Mouse (Mus musculus): ENCODE results near the gene Hmmr.

Gene Hmmr

GRCm38 (mm10) chr11:40694311-40695087, 38.7 kb downstream of the Hmmr start:
- peak; percentile 78 for DNase-seq

GRCm38 (mm10) chr11:40693366-40693951, 39.8 kb downstream of the Hmmr start:
- DNase-seq, result peak; percentile 92

GRCm38 (mm10) chr11:40692511-40693365, 40.5 kb downstream of the Hmmr start:
- peak; percentile 96 for DNase-seq

DNA sequence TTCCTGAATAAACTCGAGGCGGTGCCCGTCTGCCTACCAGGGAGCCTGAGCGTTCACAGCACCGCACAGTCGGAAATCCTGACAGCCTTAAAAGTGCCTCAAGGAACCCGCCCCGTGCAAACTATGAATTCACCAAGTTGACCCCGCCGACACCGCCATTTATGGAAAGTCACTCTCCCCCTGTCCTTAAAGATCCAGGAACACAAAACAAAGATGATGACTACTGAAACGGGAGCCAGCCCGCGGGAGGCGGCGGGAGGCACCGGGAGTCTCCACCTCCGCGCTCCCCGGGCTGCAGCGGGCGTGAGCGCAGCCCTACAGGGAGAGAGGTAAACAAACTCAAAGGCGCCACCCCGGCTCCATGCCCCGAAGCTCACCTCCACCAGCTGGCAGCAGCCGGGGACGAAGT, 41.1 kb downstream of the Hmmr start:
- no peak for DNase-seq

- no peak for DNase-seq
These were observed 42.6 kb downstream of the Hmmr start for GRCm38 (mm10) chr11:40690444-40691127.

- DNase-seq, result no peak
These were observed 49.9 kb downstream of the Hmmr start for GRCm38 (mm10) chr11:40683295-40683694.

DNA sequence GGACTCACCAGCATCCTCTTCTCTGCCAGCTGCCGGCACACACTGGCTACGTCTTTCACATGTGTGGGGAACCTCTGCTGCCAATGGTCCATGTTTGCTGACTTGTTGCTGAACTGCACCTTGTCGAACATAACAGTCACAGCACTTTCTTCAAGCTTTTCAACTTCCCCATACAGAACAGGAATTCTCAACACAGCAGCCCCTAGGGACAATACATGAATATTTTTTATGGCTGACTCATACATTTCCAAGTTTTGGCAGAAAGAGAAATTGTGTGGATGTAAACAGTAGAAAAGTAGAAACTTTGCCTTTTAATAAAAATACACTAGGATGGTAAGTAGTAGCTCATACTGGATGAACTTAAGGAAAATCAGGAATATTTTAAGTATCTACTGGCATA, 50.8 kb downstream of the Hmmr start:
- DNase-seq, result no peak

- peak; percentile 28 for DNase-seq
These were observed 56.1 kb downstream of the Hmmr start for GRCm38 (mm10) chr11:40677169-40677568.

GRCm38 (mm10) chr11:40675014-40675730, 58.0 kb downstream of the Hmmr start:
- no peak for DNase-seq

All from kidney, postnatal 10 days (tissue).